Mouse (Mus musculus) heart, postnatal 0 days (tissue): Measurements from ENCODE around the gene Snrk.
A peak's percentile ranks its signal among the peaks of the same experiment; 100 is the strongest.

ENCODE experiments used
- CTCF ChIP-seq: IDR thresholded peaks from 2 replicates; pipeline ENCODE4 v1.5.1; 2016; ENCODE audit warnings: antibody characterized with exemption, control low read depth, low read depth
- EP300 ChIP-seq: IDR thresholded peaks from 2 replicates; pipeline ENCODE4 v1.6.1; 2016; ENCODE audit warnings: antibody characterized with exemption, low read depth

DNA sequence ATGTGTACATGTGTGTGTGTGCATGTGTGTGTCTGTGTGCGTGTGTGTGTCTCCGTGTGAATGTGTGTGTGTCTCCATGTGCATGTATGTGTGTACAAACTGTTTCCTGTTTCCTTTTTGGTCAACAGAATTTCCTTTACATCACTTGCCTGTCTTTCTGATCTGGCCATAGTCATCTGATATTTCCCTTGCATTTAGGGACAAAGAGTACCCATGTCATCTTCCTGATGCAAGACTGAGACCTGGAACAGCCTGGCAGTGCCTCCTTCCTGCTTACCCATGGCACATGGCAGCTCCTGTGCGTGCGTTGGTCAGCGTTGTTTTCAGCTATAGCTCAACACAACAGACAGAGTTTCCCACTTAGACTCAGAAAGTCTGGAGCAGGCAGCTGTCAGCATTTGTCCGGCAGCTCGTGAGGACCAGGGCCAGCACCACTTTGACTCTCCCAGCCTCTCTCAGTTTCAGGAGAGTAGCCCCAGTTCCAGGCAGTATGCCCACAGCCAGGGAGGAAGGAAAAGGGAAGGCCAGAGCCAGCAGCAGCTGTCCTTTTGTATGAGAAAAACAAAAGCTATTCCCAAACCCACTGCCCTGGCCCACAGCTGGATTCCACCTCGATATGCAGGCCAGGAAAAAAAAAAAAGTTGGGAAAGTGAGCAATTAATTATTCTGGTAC is 7.4 kb upstream of the Snrk start:
- TF ChIP-seq EP300 = peak; percentile 69
- no peak for TF ChIP-seq CTCF
